Mouse (Mus musculus): ENCODE measurements around the gene Znhit3. TPM values are rescaled to one million over a fixed set of nuclear protein-coding genes. Genes with fewer than 3 reads are reported as not detected.

Gene Znhit3
- 10 to 100 TPM; 11.5 to 12.9 TPM for total RNA-seq (2021)
- long read RNA-seq, experiment 1, transcript Znhit3-201 (5 exons, 998 nt): major isoform, 13 of 13 reads
- long read RNA-seq, experiment 1, partial matches to known transcripts: 0 of 13 reads
- long read RNA-seq, experiment 1, other reads (novel, unspliced or antisense): 0 of 13 reads
- long read RNA-seq, experiment 2, transcript Znhit3-201 (5 exons, 998 nt): major isoform, 8 of 11 reads
- long read RNA-seq, experiment 2, partial matches to known transcripts: 0 of 11 reads
- long read RNA-seq, experiment 2, other reads (novel, unspliced or antisense): 3 of 11 reads

DNA sequence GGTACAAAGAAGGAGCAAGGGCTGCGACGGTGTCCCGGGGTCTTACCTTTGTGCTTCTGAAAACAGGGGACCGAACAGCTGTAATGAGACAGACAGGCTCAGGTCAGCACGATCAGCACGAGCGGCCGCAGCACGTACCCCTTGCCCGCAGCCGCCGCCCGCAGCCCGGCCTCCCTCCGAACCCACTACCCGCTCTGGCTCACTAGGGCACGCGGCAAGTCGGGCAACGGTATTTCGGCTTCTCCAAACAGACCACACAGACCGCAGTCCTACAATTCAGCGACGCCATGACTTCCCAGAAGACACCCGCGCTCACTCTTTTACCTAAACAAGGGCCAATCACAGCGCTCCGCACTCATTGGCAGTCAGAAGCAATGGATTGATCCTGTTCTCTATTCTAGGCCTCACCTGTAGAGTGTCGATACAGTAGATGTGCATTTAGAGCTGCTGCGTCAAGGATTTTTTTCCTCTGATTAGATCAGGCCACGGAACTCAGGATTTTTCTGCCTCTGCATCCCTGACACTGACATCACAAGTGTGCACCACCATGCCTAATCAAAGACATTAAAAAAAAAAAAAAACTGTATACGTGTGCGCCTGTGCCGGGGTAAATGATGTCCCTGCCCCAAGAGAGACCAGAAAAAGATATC, at the start of gene Znhit3:
TSS of gene Znhit3 (minus strand) at position 314 of the 650 bp plus-strand sequence.
- peak; percentile 91 to 95 for DNase-seq

DNA sequence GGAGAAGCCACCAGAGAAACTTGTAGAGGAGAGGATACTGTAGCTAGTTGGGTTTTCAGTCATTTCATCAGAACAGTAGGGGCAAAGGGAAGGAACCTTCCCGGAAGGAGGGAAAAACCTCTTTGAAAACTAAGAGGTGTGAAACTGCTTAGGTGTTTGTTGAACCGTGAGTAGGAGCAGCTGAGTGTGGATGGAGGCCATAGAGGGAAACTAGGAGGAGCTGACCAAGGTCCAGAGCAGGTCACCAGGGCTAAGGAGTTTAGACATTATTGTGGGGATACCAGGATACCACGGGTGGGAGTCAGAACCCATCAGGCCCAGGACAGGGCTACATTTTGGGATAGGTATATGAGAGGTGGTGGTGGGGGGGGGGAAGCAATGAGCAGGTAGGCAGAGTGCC, 47.4 kb upstream of the Znhit3 start:
- DNase-seq: no peak

DNA sequence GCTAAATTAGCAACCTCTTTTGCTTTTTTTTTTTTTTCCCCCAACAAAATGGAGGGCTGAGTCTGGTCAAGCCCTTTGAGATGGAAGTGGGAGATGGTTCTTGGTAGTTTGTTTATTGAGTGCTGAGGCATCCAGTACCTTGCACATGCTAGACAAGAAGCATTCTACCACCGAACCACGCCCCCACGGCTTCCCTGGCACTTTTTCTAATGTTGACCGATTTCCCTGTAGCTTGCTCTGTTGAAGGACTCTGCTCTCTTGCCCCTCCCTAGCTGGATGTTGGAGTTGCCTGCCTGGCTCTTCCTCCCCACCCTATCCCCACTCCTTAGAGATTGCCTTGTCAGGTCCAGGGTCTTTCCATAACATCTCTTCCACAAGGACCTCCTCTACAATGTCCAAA, 46.4 kb upstream of the Znhit3 start:
- DNase-seq: no peak

DNA sequence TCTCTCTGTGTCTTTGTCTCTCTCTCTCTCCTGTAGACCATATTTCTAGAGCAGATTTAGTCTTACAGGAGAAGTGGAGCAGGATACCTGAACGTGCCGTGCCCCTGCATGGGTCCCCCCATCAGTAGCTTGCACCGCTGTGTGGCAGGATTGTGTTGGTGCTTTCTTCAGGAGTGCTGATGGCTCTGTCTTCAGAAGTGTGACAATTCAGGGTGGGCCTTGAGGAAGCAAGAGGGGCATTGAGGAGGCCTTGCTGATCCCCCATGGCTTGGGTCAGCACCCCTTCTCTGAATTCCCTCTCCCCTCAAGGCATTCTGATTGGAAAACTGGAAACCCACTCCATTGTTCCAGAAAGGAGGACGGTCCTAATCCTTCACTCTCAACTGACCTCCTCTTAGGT, 45.4 kb upstream of the Znhit3 start:
- no peak for DNase-seq

DNA sequence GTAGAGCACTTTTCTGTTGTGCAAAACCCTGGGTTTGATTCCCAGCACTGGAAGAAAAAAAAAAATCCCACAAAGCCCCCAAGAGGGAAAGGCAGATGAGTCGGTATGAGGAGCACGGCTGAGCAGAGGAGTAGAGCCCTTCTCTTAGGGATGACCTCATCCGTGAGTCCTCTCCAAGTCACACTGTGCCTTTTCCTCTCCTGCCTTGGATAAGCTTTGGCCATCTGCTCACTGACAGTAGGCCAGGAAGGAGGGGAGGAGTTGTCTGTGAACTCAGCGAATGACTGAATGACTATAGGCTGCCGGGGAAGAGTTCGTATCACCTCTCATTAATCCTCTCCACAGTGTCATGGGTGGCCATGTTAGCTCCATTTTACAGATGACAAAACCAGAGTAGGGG, 44.6 kb upstream of the Znhit3 start:
- peak in 1 of 2 experiments; percentile 57 for DNase-seq

DNA sequence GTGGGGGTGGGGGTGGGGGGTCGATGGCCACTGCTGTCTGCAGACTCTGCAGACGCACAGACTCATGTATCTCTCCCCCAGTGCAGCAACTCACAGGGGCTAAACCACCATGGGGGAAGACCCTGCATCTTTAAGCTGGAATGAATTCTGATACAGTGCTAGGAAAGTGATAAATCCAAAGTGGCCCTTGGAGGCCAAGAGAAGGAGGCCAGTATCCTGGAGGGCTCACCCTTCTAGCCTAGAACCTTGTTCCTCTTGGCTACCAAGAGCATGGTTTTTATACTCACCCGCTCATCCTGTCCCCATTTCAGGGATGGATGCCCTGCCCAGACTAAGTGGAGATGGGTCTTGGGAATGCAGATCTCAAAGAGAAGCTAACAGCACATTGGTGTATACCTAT, 44.1 kb upstream of the Znhit3 start:
- DNase-seq: no peak

DNA sequence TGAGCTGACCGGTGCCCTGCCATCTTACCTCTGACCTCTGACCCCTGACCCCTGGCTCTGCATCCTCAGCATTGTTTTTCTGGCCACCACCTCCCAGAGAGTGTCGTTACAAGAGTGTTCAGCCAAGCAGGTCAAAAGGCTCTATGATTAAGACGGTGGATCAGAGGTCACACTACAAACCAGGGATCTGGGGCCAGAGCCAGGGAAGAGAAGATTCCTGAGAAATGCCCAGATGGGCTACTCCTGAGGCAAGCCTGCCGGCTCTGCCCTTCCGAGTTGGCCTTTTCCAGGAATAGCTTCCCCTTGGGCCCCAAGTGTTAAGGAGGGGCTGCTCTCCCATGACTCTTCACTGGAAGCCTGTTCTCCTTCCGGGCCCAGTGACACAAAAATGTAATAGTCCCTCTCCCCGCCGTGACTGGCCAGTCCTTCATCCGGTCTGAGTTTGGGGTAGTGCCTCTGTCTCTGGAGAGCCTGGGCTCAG, 43.6 kb upstream of the Znhit3 start:
- DNase-seq: peak; percentile 69 to 86

DNA sequence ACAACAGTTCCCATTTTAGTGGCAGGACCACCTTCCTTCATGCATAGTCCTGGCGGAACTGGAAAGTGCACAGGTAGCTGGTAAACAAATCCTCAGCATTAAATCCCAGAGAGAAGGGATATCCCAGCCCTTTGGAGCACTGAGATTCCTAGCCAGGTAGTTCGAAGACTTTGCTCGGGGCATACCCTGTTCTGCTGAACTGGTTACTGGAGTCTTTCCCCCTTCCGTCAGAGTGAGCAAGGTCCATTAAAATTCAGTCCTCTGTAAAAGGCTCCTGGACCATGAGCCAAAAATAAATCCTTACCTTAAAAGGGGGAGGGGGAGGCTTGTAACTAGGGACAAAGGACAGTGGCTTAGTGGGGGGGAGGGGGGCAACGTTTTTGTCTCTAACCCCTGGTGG, 43.0 kb upstream of the Znhit3 start:
- no peak for DNase-seq

DNA sequence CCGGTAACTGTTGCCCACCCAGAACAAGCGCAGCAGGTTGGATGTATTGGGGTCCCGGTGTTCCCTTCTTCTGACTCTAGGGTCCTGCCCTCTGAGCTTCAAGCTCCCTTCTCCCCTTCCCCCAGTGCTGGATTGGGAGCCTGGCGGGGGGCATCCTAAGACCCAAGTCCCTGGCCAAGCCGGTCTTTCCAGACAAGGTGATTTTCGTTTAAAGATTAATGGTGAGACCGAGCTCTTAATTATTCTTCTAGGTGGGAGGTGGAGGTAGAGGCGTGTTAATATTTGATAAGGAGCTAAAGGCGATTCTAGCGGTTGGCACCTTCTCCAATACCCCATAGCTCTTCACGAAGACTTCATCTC, 42.1 kb upstream of the Znhit3 start:
- no peak for DNase-seq

DNA sequence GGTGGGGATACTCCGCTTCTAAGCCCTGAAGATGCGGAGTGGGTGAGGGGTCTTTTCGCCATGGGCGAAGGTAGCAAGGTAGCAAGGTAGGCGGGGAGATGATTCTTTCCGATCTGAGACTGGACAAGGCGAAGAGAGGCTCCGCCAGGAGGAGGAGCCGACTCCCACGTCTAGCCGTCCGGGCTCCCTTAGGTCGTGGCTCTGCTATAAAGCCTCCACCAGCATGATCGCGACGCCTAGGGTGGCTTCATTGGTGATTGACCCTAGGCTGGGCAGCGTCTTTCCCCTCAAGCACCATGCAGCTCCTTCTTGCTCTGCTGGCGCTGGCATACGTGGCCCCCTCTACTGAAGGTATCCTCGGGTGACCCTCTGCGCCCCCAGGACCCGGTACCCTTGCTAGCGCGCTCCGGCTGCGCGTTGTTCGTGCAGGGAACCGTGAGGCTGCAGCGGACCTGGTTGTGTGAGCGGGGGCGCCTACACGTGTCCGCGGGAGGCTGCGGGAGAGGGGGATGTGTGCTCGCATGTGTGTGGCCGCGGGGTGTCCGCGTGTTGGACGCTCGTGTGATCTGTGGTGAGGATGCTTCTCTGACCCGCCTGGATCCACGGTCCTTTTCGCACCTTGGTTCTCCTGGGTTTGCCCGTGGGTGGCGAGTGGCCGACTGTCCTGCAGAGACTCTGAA, 41.6 kb upstream of the Znhit3 start, which contains the start of gene Car4:
TSS of gene Car4 (plus strand) at position 196 of the 680 bp plus-strand sequence.
- DNase-seq: peak; percentile 36 to 46

DNA sequence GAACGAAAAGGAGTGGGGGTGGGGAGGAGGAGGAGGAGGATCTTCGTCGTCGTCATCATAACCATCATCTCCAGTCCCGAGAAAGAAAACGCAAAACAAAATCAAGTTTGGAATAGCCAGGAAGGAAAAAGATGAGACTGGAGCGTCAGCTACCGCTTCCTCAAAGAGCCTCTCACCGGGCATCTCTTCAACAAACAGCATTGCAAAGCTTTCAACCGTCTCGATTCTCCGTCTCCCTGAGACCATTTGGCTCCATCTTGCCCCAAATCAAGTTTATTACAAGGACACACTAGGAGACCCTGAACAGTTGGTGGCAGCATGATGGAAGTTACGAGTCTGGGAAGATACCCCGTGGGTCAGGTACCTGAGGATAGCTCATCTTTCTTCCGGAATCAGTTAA, 41.0 kb upstream of the Znhit3 start:
- DNase-seq: no peak

DNA sequence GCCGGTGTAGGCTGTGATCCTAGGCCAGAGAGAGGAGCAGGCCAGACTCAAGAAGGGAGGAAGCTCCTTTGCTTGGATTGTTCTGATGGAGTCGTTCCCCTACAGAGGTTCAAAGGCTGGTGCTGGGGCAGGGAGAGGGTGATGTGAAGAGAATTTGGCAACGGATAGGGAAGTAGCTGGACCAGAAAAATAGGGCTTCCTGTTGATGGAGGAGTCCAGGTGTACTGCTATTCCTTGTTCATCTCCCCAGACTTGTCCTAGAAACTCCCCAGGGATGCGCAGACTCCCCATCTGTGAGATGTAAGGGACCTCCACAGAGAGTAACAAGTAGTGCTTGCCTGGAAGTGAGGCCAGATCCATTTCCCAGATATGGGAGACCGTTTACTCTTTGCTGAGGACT, 40.2 kb upstream of the Znhit3 start:
- no peak for DNase-seq

DNA sequence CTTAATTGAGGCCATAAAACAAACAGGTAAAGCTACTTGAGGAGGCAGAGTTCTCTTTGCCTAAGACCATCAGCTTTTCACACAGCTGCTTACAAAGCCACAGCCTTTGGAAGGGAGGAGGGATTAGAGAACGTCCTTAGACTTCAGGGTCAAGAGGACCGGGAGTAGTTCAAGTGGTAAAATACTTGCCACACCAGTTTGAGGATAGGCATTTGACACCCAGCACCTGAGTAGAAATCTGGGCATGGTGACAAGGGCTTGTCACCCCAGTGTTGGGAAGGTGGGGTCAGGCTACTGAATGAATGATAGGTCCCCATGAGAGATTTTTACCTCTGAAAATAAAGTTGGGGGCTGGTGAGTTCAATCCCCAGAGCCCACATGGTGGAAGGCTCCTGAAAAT, 36.4 kb upstream of the Znhit3 start:
- no peak for DNase-seq

DNA sequence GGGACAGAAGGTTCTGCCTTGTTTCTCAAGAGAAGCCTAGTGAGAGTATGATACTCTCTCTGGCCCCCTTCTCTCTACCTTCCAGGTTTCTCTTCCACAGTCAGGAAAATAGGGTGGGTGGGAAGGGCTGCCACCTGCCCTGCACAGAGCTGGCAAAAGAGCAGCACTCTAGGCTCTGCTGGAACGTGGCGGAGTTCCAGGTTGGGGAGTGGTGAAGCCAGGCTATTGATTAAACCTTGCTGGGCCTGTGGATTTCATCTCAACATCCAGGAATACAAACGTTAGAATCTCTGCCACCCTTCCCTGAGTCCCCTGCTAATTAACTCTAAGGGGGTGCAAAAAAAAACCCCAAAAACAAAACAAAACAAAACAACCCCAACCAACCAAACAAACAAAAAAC, 32.4 kb upstream of the Znhit3 start:
- DNase-seq: no peak

DNA sequence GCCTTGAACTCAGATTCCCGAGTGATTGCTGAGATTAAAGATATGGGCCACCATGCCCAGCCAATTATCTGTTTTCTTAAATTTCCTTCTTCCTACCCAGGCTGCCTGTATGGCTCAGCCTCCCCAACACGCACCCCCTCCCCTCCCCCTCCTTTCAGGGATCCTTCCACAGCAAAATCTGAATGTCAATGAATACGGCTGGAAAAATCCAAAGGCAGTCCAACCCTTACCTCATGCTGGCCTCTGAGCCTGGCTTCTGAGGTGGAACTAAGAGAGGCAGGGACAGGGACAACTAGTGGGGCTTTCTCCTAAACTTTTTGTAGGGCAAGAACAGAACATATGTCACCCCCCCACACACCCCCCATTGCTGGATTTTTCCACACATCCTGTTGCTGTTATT, 31.9 kb upstream of the Znhit3 start:
- DNase-seq: no peak

DNA sequence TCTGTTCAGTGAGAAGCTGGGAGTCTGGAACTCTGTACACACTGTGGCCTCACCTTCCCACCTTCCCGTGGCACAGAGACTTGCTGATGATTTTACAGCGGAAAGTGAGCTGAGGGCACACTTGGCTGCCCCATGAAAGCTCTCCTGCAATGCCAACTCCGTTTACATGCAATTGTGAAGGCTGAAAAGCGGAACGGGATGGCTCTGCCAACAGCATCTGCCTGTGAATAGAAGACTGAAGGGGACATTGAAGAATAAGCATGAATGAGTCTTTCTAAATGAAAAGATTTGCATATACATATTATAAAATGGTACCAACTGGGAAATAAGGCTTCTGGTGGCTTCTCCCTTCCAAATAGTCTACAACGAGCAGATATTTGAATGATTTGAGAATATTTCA, 31.0 kb upstream of the Znhit3 start:
- DNase-seq: no peak

DNA sequence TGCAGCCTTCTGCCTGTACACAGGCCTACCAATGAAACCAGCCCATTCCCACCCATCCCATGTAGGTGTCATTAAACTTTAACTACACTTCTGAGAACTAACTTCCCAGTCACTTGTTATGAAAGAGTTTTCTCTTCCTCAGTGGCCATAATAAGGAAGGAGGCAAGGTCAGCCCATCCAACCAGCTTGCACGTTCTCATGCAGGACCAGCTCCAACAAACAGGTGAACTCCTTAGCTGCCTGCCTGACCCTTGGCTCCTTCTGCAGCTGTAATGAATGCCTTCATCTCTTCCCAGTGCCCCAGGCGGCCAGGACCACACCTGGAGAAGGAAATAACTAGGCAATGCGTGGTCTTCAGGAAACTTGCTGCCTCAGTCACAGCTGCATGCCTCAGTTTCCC, 29.7 kb upstream of the Znhit3 start:
- no peak for DNase-seq

DNA sequence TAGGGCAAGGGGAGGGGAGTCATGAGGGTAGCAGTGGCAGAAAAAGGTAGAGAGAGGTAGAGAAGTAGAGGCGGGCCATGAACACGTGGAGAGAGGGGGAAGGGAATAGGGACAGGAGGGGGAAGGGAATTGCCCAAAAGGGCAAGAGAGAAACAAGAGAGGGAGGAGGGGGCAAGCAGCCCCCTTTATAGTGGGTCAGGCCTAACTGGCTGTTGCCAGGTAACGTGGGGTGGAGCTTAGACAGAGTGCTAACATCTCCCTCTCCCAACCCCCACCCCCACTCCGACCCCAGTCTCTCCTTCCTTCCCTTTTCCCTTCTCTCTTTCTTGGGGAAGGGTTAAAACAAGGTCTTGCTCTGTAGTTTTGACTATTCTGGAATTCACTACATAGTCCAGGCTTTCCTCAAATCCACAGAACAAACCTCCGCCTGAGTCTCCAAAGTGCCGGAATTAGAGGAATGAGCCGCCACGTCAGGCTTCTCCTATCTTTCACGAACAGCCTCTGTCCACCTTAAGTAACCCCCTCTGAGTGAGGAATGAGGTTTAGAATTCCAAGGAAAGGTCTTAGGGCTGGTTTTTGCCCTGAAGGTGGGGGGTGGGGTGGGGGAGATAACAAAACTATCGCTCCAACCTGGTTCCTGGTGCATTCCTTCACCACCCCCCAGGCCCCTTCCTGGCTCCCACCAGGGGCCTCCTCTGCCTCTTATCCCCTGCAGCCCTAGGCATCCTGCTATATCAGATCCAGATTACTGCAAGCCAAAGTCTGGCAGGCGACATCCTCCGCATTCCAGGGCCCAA, 28.7 kb upstream of the Znhit3 start:
- DNase-seq: no peak

DNA sequence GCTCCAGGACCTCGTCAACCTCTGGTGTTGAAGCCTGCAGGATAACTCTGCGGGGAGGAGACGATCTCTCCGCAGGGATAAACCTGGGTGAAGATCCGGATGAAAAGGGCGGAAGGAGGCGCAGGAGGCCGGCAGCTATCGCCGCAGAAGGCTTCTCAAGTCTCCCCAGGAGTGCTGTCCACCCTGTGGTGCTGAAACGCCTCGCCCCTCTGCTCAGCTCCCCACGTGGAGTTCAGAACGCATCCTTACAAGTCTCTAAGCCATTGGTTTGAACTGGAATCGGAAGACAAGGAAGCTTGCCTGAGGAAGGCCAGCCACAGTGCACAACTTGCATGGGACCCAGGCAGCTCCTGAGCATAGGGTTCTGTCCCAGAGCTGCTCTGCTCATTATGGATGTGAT, 27.8 kb upstream of the Znhit3 start:
- DNase-seq: peak in 1 of 2 experiments; percentile 49

DNA sequence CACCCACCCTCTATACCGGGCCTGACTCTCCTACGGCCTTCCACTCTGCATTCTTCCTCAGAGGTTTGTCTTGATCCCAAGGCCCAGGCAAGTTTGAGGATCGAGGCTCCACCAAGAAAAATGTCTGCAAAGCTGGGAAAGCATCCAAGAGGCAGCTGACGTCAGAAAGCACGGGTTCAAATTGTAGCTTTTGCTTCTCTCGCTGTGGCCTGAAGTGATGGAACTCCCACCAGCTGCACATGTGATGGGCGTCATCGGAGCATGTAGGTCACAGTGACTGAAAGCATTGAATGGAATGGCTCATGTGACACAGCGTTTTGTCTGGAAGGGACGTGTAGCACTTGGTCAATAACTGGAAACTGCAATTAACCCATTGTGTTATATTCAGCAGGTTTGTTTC, 24.0 kb upstream of the Znhit3 start:
- DNase-seq: no peak

DNA sequence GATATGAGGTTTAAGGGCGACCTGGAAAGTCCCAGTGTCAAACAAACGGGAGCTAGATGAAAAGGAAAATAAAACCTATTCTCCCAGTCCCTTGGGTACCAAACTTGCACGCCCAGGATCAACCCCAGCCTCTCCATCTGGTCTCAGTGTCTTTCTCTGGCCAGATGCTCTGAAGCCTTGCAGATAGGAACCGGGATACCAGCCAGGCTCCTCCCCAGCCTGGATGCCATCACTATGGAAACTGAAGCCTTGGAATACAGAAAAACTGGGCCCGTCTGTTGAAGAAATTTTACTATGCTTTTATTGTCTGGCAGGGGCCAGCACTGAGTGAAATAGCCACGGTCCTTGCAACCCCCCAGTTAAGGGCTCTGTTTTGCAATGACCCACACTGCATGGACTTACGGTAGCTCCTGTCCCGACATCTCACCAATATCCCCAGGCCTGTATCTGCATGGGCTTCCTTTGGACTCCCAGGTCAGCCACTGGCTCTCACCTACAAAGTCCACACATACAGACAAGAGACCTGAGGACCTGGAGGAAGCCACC, 23.4 kb upstream of the Znhit3 start:
- peak; percentile 40 to 46 for DNase-seq

DNA sequence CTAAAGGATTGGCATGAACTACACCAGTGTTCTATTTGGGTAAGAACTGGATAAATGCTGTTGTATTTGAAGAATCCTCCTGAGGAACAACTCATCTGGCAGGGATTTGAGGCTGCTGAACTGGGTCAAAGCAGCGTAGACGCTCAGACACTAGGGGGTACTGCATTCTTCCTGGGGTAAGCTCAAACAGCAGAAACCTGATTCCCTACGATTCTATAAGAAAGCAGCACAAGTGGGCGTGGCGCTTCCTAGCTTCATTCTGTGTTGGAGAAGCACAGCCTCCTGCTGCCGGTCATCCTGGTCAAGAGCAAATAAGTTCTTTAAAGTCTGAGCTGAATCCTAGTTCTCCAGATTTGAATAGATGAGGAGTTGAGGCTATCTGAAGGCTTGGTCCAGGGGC, 16.1 kb upstream of the Znhit3 start:
- no peak for DNase-seq

All from heart, adult 18-20 months (tissue).